Mouse (Mus musculus): ENCODE measurements around the gene Cacna1e.

GRCm38 (mm10) chr1:154677677-154678076 is 206.6 kb downstream of the Cacna1e start:
- no peak for TF ChIP-seq POLR2A (IDR thresholded peaks at IDR 0.05; ENCODE audit: borderline replicate concordance, extremely low read depth, insufficient read depth, insufficient read length, poor library complexity, severe bottlenecking)
- no peak for TF ChIP-seq CTCF (IDR thresholded peaks at IDR 0.05; ENCODE audit: borderline replicate concordance, extremely low read depth, insufficient read depth, insufficient read length)

All from brain, embryonic 14.5 days (tissue).